Mouse (Mus musculus) right cerebral cortex, postnatal 10 days (tissue): ENCODE results near the gene Ccer2.

Experiments used
- DNase-seq, 2 experiments: peaks; one replicate each; pipeline ENCODE4 v3.0.0; 2021; ENCODE audit warnings: low spot score in 2 of 2

Gene Ccer2

DNA sequence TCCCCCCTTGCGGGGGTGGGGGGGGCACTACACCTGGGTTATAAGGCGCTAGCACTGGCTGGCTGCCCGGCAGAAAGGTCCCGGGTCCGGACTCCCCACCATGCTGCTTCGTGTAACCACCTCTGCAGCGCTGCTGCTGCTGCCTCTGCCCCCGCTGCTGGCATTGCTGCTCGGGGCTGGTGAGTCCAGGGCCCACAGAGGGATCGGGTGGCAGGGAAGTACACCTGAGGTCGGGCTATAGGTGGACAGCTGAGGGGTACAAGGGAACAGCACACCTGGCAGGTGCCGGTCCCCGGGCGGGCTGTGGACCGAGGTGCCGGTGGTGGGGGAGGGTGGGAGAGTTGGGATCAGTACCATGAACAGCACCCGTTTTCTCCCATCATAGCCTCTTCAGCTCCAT, at the start of gene Ccer2:
Gene Ccer2 (plus strand): TSS at position 96 of the 400 bp plus-strand sequence.
- no peak for DNase-seq

DNA sequence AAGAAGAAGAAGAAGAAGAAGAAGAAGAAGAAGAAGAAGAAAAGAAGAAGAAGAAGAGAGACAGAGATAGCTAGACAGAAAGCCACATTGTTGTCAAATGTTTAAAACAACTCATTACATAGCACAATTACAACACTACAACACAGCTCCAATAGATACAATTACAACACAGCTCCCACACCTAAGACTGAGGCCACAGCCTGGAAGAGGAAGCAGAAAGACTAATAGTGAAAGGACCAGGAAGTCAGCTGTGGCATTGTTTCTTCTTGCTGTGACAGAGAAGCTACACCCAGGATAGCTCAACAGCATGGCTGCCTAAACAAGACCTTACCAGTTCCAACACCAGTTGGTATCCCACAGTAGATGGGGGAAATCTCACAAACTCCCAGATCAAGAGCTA, 46.5 kb upstream of the Ccer2 start:
- DNase-seq = no peak

- DNase-seq = no peak
These were observed 45.0 kb upstream of the Ccer2 start for GRCm38 (mm10) chr7:28710962-28711361.

GRCm38 (mm10) chr7:28714667-28715066, 41.3 kb upstream of the Ccer2 start:
- DNase-seq = peak; percentile 67 to 76

DNA sequence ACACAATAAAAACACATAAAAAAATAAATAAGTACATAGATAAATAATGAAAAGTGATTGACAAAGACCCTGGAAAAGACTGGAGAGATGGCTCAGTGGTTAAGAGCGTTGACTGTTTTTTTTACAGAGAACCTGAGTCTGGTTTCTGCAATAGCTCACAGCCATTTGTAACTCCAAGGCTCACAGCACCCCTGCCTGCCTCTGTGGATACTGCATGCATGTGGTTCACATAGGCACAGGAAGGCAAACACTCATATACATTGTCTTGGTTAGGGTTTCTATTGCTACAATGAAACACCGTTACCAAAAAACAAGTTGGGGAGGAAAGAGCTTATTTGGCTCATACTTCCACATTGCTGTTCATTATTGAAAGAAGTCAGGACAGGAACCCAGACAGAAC, 40.4 kb upstream of the Ccer2 start:
- no peak for DNase-seq

DNA sequence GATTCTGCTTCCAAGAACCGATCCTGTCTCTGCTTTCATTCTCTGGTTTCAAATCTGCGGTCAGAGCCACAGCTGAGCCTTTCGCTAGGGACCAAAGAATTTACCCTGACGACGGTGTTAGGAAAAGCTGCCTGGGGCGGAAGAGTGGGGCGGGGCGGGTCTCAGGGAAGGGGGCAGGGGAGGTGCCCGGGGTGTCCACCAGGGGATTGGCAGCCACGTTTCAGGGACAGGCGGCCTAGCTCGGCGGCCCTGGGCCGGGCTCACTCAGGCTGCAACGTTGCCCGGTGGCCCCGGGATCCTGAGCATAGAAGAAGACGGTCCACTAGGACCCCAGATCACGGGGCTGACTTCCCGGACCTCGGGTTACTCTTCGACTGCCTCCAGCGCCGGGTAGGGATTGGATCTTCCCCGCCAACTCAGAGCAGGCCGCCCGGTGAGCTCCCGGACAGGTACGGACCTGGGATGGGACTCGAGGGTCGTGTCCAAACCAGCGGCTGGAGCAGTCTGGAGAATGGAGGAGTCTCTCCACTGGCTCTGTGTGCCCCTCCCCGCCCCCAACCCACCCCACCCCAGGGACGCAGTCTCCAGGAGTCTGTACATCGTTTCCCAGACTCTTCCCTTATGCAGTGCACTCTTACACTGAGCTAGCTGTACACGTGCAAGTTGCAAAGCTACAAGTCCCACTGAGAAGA, 39.2 kb upstream of the Ccer2 start, which contains the start of gene Fbxo17:
Gene Fbxo17 (plus strand): TSS at position 215 of the 692 bp plus-strand sequence.
- peak in 1 of 2 experiments; percentile 50 for DNase-seq

- no peak for DNase-seq
These were observed 38.2 kb upstream of the Ccer2 start for GRCm38 (mm10) chr7:28717726-28718125.

DNA sequence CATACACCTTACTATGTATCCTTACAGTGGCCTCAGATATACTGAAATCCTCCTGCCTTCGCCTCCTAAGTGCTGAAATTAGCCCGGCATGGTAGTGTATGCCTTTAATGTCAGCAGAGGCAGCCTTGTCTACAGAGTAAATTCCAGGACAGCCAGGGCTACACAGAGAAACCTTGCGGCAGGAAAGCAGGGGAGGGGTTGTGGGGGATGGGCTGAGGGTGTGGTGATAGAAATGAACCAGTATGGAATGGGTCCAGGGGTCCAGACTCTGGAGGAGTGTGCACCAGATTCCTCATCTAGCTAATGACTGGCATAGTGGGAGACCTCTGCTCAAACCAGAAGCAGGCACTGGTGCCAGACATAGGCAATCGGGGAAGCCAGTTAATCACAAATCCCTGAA, 36.8 kb upstream of the Ccer2 start:
- DNase-seq = no peak

GRCm38 (mm10) chr7:28719650-28720049, 36.3 kb upstream of the Ccer2 start:
- no peak for DNase-seq

- DNase-seq = no peak
These were observed 35.0 kb upstream of the Ccer2 start for GRCm38 (mm10) chr7:28720753-28721537.

- DNase-seq = no peak
These were observed 33.9 kb upstream of the Ccer2 start for GRCm38 (mm10) chr7:28722079-28722478.

DNA sequence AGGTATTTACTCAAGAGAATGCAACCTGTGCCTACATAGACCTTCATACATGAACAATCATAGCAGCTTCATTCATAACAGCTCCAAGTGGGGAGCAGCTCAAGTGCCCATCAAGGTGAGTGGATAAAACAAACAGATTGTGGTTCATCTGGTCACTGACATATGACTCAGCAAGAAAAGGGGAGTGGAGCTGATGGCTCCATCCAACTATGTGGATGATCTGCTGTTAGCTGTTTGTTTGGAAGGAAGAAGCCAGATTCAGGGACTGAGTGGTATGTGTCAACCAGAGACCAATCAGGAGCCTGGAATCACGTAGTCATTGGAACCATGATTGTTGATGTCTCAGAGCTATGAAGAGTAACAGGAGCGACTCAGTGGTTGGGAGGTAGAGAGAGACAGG, 31.4 kb upstream of the Ccer2 start:
- DNase-seq = no peak

DNA sequence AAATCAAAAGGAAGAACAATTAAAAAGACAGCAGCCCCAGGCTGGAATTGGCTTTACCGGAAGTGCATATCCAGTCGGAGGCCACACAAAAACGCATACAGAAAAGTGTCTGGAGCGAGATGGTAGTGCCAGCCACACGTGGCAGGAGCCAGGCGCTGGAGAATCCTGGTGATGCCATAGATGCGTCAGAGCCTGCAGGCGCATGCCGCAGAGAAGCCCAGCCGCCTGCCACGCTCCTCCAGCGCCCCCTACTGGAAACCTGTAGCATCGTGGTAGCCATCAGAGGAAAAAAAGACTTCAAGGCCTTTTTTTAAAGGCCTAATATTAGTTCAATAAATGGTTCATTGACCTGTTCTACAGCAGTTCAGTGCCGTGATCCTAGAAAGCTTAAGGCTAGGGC, 29.4 kb upstream of the Ccer2 start:
- peak; percentile 84 to 89 for DNase-seq

DNA sequence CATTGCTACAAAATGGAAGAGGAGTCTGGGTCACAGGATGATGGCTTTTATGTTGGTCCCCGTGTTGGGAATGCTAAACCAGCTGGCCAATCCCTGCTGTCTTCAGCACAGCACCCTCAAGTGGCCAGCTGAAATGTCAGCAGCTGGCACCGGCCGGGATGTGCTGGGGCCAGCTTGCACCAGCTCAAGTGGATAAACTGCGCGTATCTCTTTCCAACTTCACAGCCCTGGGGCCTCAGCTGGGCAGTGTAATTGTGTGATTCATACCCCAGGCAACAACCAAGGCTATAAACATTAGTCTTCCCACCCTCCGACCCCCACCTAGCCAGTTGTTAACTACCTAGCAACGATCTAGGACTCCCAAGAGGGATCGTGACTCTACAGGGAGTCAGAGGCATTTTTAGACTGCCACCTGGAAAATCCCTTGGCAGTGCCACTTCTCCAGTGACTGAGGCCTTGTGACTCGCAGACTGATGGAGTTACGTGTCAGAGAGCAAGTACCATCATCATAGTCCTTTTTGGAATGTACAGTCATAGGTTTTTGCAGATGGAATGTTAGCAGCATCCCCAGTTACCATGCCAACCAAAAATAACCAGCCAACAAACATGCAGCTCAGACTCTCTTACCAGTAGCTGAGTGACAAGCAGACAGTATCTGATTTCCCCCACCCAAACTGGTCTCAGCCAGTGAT, 28.2 kb upstream of the Ccer2 start:
- DNase-seq = peak; percentile 56 to 76

- peak; percentile 64 to 66 for DNase-seq
These were observed 23.4 kb upstream of the Ccer2 start for GRCm38 (mm10) chr7:28732341-28733142.

- no peak for DNase-seq
These were observed 22.8 kb upstream of the Ccer2 start for GRCm38 (mm10) chr7:28733211-28733610.

- no peak for DNase-seq
These were observed 20.3 kb upstream of the Ccer2 start for GRCm38 (mm10) chr7:28735701-28736100.

GRCm38 (mm10) chr7:28739829-28740228, 16.1 kb upstream of the Ccer2 start:
- DNase-seq = no peak

GRCm38 (mm10) chr7:28740949-28741348, 15.0 kb upstream of the Ccer2 start:
- DNase-seq = no peak

DNA sequence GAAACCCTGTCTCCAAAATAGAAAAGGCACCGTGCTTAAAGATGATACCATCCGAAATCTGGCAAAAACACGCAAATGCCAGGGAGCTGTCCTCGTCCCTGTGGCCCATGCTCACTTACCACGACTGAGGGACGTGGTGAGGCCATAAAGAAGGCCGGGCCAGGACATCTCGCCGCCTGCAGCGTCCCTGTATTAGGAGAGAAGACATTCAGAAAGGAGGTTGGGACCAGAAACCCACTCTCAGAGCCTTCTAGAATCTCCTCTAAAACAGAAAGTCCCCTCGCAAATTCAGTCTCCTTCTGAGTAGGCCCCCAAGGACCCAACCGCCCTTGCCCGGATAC, 14.6 kb upstream of the Ccer2 start:
- DNase-seq = no peak

- DNase-seq = peak; percentile 97 to 99
These were observed 14.1 kb upstream of the Ccer2 start, which contains the start of the genes Mrps12 and Sars2 for GRCm38 (mm10) chr7:28741709-28742438. TSS of gene Mrps12 (minus strand) at chr7:28741820. TSS of gene Sars2 (plus strand) at chr7:28741992.
